Mouse (Mus musculus): ENCODE results near the gene Cacul1. TPM values are rescaled to one million over a fixed set of nuclear protein-coding genes. Genes with fewer than 3 reads are reported as not detected.

The Cacul1 gene
- total and polyA plus RNA-seq, 3 experiments: 48.6 to 113 (median 53.5) TPM

DNA sequence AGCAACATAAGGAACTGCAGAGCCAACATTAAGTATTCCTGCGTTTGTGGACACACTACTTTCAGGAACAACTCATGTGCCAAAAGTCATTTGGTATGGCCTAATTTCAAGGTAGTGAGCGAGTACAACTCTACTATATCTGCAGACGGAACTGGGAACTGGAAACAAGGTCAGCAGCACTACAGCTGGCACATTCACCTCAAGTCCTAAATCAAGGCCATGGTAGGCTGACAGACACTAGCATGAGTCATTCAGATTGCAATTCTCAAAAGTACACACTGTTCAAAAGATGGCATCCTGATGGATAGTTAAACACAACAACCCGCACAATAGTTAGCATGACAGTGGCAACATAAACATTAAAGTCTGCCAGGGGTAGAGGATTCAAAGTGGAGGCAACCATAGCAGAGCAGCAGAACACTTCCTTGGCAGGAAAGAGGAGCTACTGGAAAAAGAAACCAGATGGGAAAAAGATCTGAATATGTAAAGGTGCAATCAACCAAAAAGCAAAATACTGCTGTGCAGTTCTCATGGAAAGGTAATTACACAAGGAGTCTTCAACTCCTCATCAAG lies 25.9 kb downstream of the Cacul1 start:
- TF ChIP-seq GATA1 (IDR thresholded peaks at IDR 0.05; ENCODE audit: low read depth, low read length) (no peak), KAT2A (conservative IDR thresholded peaks at IDR 0.05; ENCODE audit: low read depth, low read length) (no peak), NRF1 (IDR thresholded peaks at IDR 0.05; ENCODE audit: insufficient read depth, low read depth, low read length, poor library complexity, severe bottlenecking) (no peak), GABPA (IDR thresholded peaks at IDR 0.05; ENCODE audit: low read depth, low read length) (no peak), MAX (IDR thresholded peaks at IDR 0.05; ENCODE audit: low read length) (no peak), JUND (IDR thresholded peaks at IDR 0.05; ENCODE audit: low read depth, low read length) (no peak), ETS1 (IDR thresholded peaks at IDR 0.05; ENCODE audit: low read depth, low read length) (no peak), POLR2AphosphoS5 (IDR thresholded peaks at IDR 0.05; ENCODE audit: borderline replicate concordance, low read depth, low read length) (no peak), RCOR1 (IDR thresholded peaks at IDR 0.05; ENCODE audit: low read depth, low read length) (no peak), TAL1 (IDR thresholded peaks at IDR 0.05; ENCODE audit: low read length) (no peak), ZMIZ1 (IDR thresholded peaks at IDR 0.05; ENCODE audit: low read depth, low read length) (no peak), UBTF (IDR thresholded peaks at IDR 0.05; ENCODE audit: borderline replicate concordance, insufficient read depth, low read depth, low read length) (no peak), MXI1 (IDR thresholded peaks at IDR 0.05; ENCODE audit: low read depth, low read length) (no peak), SMC3 (IDR thresholded peaks at IDR 0.05; ENCODE audit: low read depth, low read length) (no peak), CHD1 (IDR thresholded peaks at IDR 0.05; ENCODE audit: low read depth, low read length) (no peak), HCFC1 (IDR thresholded peaks at IDR 0.05; ENCODE audit: low read depth, low read length) (no peak), ZKSCAN1 (IDR thresholded peaks at IDR 0.05; ENCODE audit: low read depth, low read length) (no peak)
- H3K36me3 ChIP-seq (ENCODE audit: control insufficient read depth in 1 of 2, insufficient read depth in 2 of 2, low read length in 2 of 2): peaks cover 2 to 23% of the 10 kb centered on the region in 2 experiments; a peak in 3 of 4 replicates
- no peak overlapping the region for H3K27ac ChIP-seq (ENCODE audit: control insufficient read depth, low read depth, low read length)
- DNase-seq (ENCODE audit: low read depth, low spot score): no peak
- H3K9me3 ChIP-seq (replicated peaks; ENCODE audit: insufficient read depth, low read length): no peaks in the 10 kb centered on the region
- no peak overlapping the region for H3K4me3 ChIP-seq (ENCODE audit: control insufficient read depth in 1 of 2, insufficient read depth in 1 of 2, low read depth in 2 of 2, low read length in 2 of 2)
- no peaks in the 10 kb centered on the region for H3K4me1 ChIP-seq (ENCODE audit: control insufficient read depth in 1 of 2, insufficient read depth in 2 of 2, low read length in 2 of 2)
- no peaks in the 10 kb centered on the region for H3K27me3 ChIP-seq (ENCODE audit: control insufficient read depth in 1 of 2, insufficient read depth in 2 of 2, low read length in 2 of 2)
- peaks cover 4% of the 10 kb centered on the region; the same call in 1 of the 2 replicates for H3K79me2 ChIP-seq (ENCODE audit: control insufficient read depth, insufficient read depth, low read length, poor library complexity)
- H3K9ac ChIP-seq (ENCODE audit: control insufficient read depth, low read depth, low read length, poor library complexity, severe bottlenecking): no peak overlapping the region

DNA sequence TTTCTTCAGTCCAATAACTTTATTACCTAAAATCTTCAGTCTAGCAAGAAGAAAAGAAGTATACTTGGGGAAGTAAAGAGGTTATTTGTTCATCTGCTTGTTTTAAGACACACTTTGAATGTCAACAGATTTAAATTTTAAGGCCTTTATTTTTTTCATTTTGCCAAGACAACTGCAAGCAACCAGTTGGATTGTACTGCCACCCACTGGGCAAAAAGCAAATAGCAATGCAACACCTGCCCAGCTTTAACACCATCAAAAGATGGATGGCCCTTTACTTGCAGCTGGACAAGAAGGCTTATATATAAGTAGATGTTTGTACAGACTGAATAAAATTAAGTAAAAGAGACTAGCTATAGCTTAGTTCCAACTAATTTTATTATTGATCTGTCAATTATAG lies 27.3 kb downstream of the Cacul1 start:
- no peak overlapping the region for H3K9ac ChIP-seq (ENCODE audit: control insufficient read depth, low read depth, low read length, poor library complexity, severe bottlenecking)
- no peak overlapping the region for H3K4me3 ChIP-seq (ENCODE audit: control insufficient read depth in 1 of 2, insufficient read depth in 1 of 2, low read depth in 2 of 2, low read length in 2 of 2)
- no peaks in the 10 kb centered on the region for H3K4me1 ChIP-seq (ENCODE audit: control insufficient read depth in 1 of 2, insufficient read depth in 2 of 2, low read length in 2 of 2)
- TF ChIP-seq SMC3 (IDR thresholded peaks at IDR 0.05; ENCODE audit: low read depth, low read length) (peak; percentile 54), ZMIZ1 (IDR thresholded peaks at IDR 0.05; ENCODE audit: low read depth, low read length) (no peak), UBTF (IDR thresholded peaks at IDR 0.05; ENCODE audit: borderline replicate concordance, insufficient read depth, low read depth, low read length) (no peak), TBP (IDR thresholded peaks at IDR 0.05; ENCODE audit: low read depth, low read length) (no peak), MXI1 (IDR thresholded peaks at IDR 0.05; ENCODE audit: low read depth, low read length) (no peak), SIN3A (IDR thresholded peaks at IDR 0.05; ENCODE audit: low read length) (no peak), CTCF (IDR thresholded peaks at IDR 0.05 in 2 of 3, conservative IDR thresholded peaks at IDR 0.05 in 1 of 3; ENCODE audit: control insufficient read depth in 1 of 3, insufficient read depth in 1 of 3, low read depth in 2 of 3, low read length in 3 of 3, poor library complexity in 1 of 3, severe bottlenecking in 1 of 3) (peak; percentile 67 to 90 (median 85)), TCF12 (IDR thresholded peaks at IDR 0.05; ENCODE audit: low read depth, low read length) (no peak), ELF1 (IDR thresholded peaks at IDR 0.05; ENCODE audit: low read depth, low read length) (no peak), RAD21 (IDR thresholded peaks at IDR 0.05; ENCODE audit: low read depth, low read length) (peak; percentile 73), ZNF384 (IDR thresholded peaks at IDR 0.05; ENCODE audit: low read depth, low read length) (peak; percentile 77), GATA1 (IDR thresholded peaks at IDR 0.05; ENCODE audit: low read depth, low read length) (no peak), NRF1 (IDR thresholded peaks at IDR 0.05; ENCODE audit: insufficient read depth, low read depth, low read length, poor library complexity, severe bottlenecking) (no peak), KAT2A (conservative IDR thresholded peaks at IDR 0.05; ENCODE audit: low read depth, low read length) (no peak), CHD2 (IDR thresholded peaks at IDR 0.05; ENCODE audit: low read length) (no peak)
- H3K27ac ChIP-seq (ENCODE audit: control insufficient read depth, low read depth, low read length): no peak overlapping the region
- H3K27me3 ChIP-seq (ENCODE audit: control insufficient read depth in 1 of 2, insufficient read depth in 2 of 2, low read length in 2 of 2): no peaks in the 10 kb centered on the region
- peaks cover 6% of the 10 kb centered on the region for H3K79me2 ChIP-seq (ENCODE audit: control insufficient read depth, insufficient read depth, low read length, poor library complexity)
- H3K9me3 ChIP-seq (replicated peaks; ENCODE audit: insufficient read depth, low read length): no peaks in the 10 kb centered on the region
- DNase-seq (ENCODE audit: low read depth, low spot score): peak; percentile 78
- peaks cover 0 to 22% of the 10 kb centered on the region in 2 experiments; a peak in 2 of 4 replicates for H3K36me3 ChIP-seq (ENCODE audit: control insufficient read depth in 1 of 2, insufficient read depth in 2 of 2, low read length in 2 of 2)

All from MEL (cell line).